Comparison of ENCODE assay signal across 14 mouse cellular contexts in genomic region chr13:103052661-103053060, GRCm38 (mm10).
"Had no signal": no experiment of that assay in that cellular context is flagged by ENCODE, and none has a peak within 500 bp of the region (broad histone marks: within the 10 kb centered on the region; RNA-seq: fewer than 3 reads in every experiment).

No protein-coding gene starts in this region.

- H3K9me3 ChIP-seq: limb, embryonic 13.5 days; liver, embryonic 15.5 days; neural tube, embryonic 13.5 days had no signal

- H3K36me3 ChIP-seq: limb, embryonic 13.5 days; liver, embryonic 15.5 days; neural tube, embryonic 13.5 days had no signal

- H3K4me1 ChIP-seq: limb, embryonic 13.5 days; liver, embryonic 15.5 days had no signal

- H3K4me3 ChIP-seq: limb, embryonic 13.5 days; liver, embryonic 15.5 days; neural tube, embryonic 13.5 days had no signal

- DNase-seq: kidney, adult 11 months; kidney, adult 9 months; kidney, postnatal 14 days; left cerebral cortex, postnatal 4 days; lung, adult 2 months; lung, postnatal 36 days; retina, postnatal 1 day; right cerebral cortex, postnatal 4 days; spleen, adult 18-20 months; thymus, postnatal 36 days had no signal

- H3K27me3 ChIP-seq: limb, embryonic 13.5 days; liver, embryonic 15.5 days had no signal

- H3K9ac ChIP-seq: limb, embryonic 13.5 days; liver, embryonic 15.5 days; neural tube, embryonic 13.5 days had no signal

- H3K4me2 ChIP-seq: limb, embryonic 13.5 days; liver, embryonic 15.5 days; neural tube, embryonic 13.5 days had no signal

- H3K27ac ChIP-seq: limb, embryonic 13.5 days; liver, embryonic 15.5 days; neural tube, embryonic 13.5 days had no signal

- ATAC-seq: lung, postnatal 0 days had no signal
